Mouse (Mus musculus): ENCODE data around the gene Ttc23l. TPM values are rescaled to one million over a fixed set of nuclear protein-coding genes. Genes with fewer than 3 reads are reported as not detected.

Ttc23l gene
- polyA plus RNA-seq, 1 experiment from 2014 or later: not detected

Other genes with a start within 250 kb of the Ttc23l start
- gene Gm21973, start 233.3 kb downstream of the Ttc23l start, polyA plus RNA-seq (2014; fragmentation: Nextera tagmentation; extraction: Ambion mirVana): not detected in 2 replicates
- gene Agxt2, start 200.1 kb downstream of the Ttc23l start, polyA plus RNA-seq (2014; fragmentation: Nextera tagmentation; extraction: Ambion mirVana): not detected in 2 replicates
- 17.3 and 18.3 TPM in 2 replicates for gene Dnajc21, start 88.2 kb downstream of the Ttc23l start, polyA plus RNA-seq (2014; fragmentation: Nextera tagmentation; extraction: Ambion mirVana)
- 112 and 146 TPM in 2 replicates for gene Brix1, start 72.7 kb downstream of the Ttc23l start, polyA plus RNA-seq (2014; fragmentation: Nextera tagmentation; extraction: Ambion mirVana)
- 35.1 and 37.4 TPM in 2 replicates for gene Rad1, start 72.7 kb downstream of the Ttc23l start, polyA plus RNA-seq (2014; fragmentation: Nextera tagmentation; extraction: Ambion mirVana)
- gene Rai14, start 156.0 kb upstream of the Ttc23l start, polyA plus RNA-seq (2014; fragmentation: Nextera tagmentation; extraction: Ambion mirVana): 58.2 and 61.5 TPM in 2 replicates